Mouse (Mus musculus): ENCODE data around the gene Gm20696. TPM values are rescaled to one million over a fixed set of nuclear protein-coding genes. Genes with fewer than 3 reads are reported as not detected.
A peak's percentile ranks its signal among the peaks of the same experiment; 100 is the strongest.

Gm20696 gene
- polyA plus RNA-seq, 1 experiment: 3.0 TPM

- H3K27ac ChIP-seq (ENCODE audit: insufficient read depth, low read depth, low read length): no peak overlapping the region
- H3K4me1 ChIP-seq (ENCODE audit: control insufficient read depth, insufficient read depth, low read length): peaks cover 21% of the 10 kb centered on the region
- no peak overlapping the region for H3K4me3 ChIP-seq (ENCODE audit: insufficient read depth, low read length)
- no peak for TF ChIP-seq CTCF (IDR thresholded peaks at IDR 0.05; ENCODE audit: low read depth, low read length)
- no peak for TF ChIP-seq POLR2A (IDR thresholded peaks at IDR 0.05; ENCODE audit: borderline replicate concordance, low read depth, low read length)
These were observed 198.8 kb downstream of the Gm20696 start for GRCm38 (mm10) chr6:99467831-99468230.

GRCm38 (mm10) chr6:99467109-99467508 lies 199.5 kb downstream of the Gm20696 start:
- H3K4me3 ChIP-seq (ENCODE audit: insufficient read depth, low read length): no peak overlapping the region
- peaks cover 21% of the 10 kb centered on the region for H3K4me1 ChIP-seq (ENCODE audit: control insufficient read depth, insufficient read depth, low read length)
- H3K27ac ChIP-seq (ENCODE audit: insufficient read depth, low read depth, low read length): no peak overlapping the region
- no peak for TF ChIP-seq CTCF (IDR thresholded peaks at IDR 0.05; ENCODE audit: low read depth, low read length)

- Histone ChIP-seq H3K4me1 (ENCODE audit: control insufficient read depth, insufficient read depth, low read length) (peaks cover 19% of the 10 kb centered on the region), H3K4me3 (ENCODE audit: insufficient read depth, low read length) (no peak overlapping the region), H3K27ac (ENCODE audit: insufficient read depth, low read depth, low read length) (no peak overlapping the region)
- TF ChIP-seq CTCF (IDR thresholded peaks at IDR 0.05; ENCODE audit: low read depth, low read length): no peak
- no peak for TF ChIP-seq POLR2A (IDR thresholded peaks at IDR 0.05; ENCODE audit: borderline replicate concordance, low read depth, low read length)
These were observed 200.2 kb downstream of the Gm20696 start for GRCm38 (mm10) chr6:99466354-99466753.

- Histone ChIP-seq H3K27ac (ENCODE audit: insufficient read depth, low read depth, low read length) (no peak overlapping the region), H3K4me1 (ENCODE audit: control insufficient read depth, insufficient read depth, low read length) (peaks cover 10% of the 10 kb centered on the region), H3K4me3 (ENCODE audit: insufficient read depth, low read length) (no peak overlapping the region)
- TF ChIP-seq POLR2A (IDR thresholded peaks at IDR 0.05; ENCODE audit: borderline replicate concordance, low read depth, low read length) (no peak), CTCF (IDR thresholded peaks at IDR 0.05; ENCODE audit: low read depth, low read length) (no peak)
These were observed 202.1 kb downstream of the Gm20696 start for GRCm38 (mm10) chr6:99464449-99464848.

- Histone ChIP-seq H3K4me1 (ENCODE audit: control insufficient read depth, insufficient read depth, low read length) (peaks cover 8% of the 10 kb centered on the region), H3K27ac (ENCODE audit: insufficient read depth, low read depth, low read length) (no peak overlapping the region), H3K4me3 (ENCODE audit: insufficient read depth, low read length) (no peak overlapping the region)
- TF ChIP-seq CTCF (IDR thresholded peaks at IDR 0.05; ENCODE audit: low read depth, low read length) (no peak), POLR2A (IDR thresholded peaks at IDR 0.05; ENCODE audit: borderline replicate concordance, low read depth, low read length) (no peak)
These were observed 202.7 kb downstream of the Gm20696 start for GRCm38 (mm10) chr6:99463906-99464305.

- peaks cover 4% of the 10 kb centered on the region for H3K4me1 ChIP-seq (ENCODE audit: control insufficient read depth, insufficient read depth, low read length)
- TF ChIP-seq CTCF (IDR thresholded peaks at IDR 0.05; ENCODE audit: low read depth, low read length) (no peak), POLR2A (IDR thresholded peaks at IDR 0.05; ENCODE audit: borderline replicate concordance, low read depth, low read length) (no peak)
- no peak overlapping the region for H3K27ac ChIP-seq (ENCODE audit: insufficient read depth, low read depth, low read length)
- no peak overlapping the region for H3K4me3 ChIP-seq (ENCODE audit: insufficient read depth, low read length)
These were observed 207.8 kb downstream of the Gm20696 start for GRCm38 (mm10) chr6:99458775-99459174.

- Histone ChIP-seq H3K27ac (ENCODE audit: insufficient read depth, low read depth, low read length) (no peak overlapping the region), H3K4me3 (ENCODE audit: insufficient read depth, low read length) (no peak overlapping the region), H3K4me1 (ENCODE audit: control insufficient read depth, insufficient read depth, low read length) (peaks cover 8% of the 10 kb centered on the region)
- TF ChIP-seq CTCF (IDR thresholded peaks at IDR 0.05; ENCODE audit: low read depth, low read length) (no peak), POLR2A (IDR thresholded peaks at IDR 0.05; ENCODE audit: borderline replicate concordance, low read depth, low read length) (no peak)
These were observed 212.7 kb downstream of the Gm20696 start for GRCm38 (mm10) chr6:99453763-99454520.

- no peak overlapping the region for H3K4me3 ChIP-seq (ENCODE audit: insufficient read depth, low read length)
- TF ChIP-seq CTCF (IDR thresholded peaks at IDR 0.05; ENCODE audit: low read depth, low read length) (peak; percentile 35), POLR2A (IDR thresholded peaks at IDR 0.05; ENCODE audit: borderline replicate concordance, low read depth, low read length) (no peak)
- H3K27ac ChIP-seq (ENCODE audit: insufficient read depth, low read depth, low read length): no peak overlapping the region
These were observed 213.9 kb downstream of the Gm20696 start for GRCm38 (mm10) chr6:99452638-99453185.

GRCm38 (mm10) chr6:99451479-99451878 lies 215.1 kb downstream of the Gm20696 start:
- Histone ChIP-seq H3K4me1 (ENCODE audit: control insufficient read depth, insufficient read depth, low read length) (peaks cover 11% of the 10 kb centered on the region), H3K4me3 (ENCODE audit: insufficient read depth, low read length) (no peak overlapping the region), H3K27ac (ENCODE audit: insufficient read depth, low read depth, low read length) (no peak overlapping the region)
- TF ChIP-seq POLR2A (IDR thresholded peaks at IDR 0.05; ENCODE audit: borderline replicate concordance, low read depth, low read length) (no peak), CTCF (IDR thresholded peaks at IDR 0.05; ENCODE audit: low read depth, low read length) (no peak)

More at GRCm38 (mm10) chr6:99452638-99453185, 213.9 kb downstream of the Gm20696 start:
- peaks cover 8% of the 10 kb centered on the region for H3K4me1 ChIP-seq (ENCODE audit: control insufficient read depth, insufficient read depth, low read length)

GRCm38 (mm10) chr6:99447447-99447846 lies 219.2 kb downstream of the Gm20696 start:
- Histone ChIP-seq H3K4me3 (ENCODE audit: insufficient read depth, low read length) (no peak overlapping the region), H3K4me1 (ENCODE audit: control insufficient read depth, insufficient read depth, low read length) (peaks cover 16% of the 10 kb centered on the region), H3K27ac (ENCODE audit: insufficient read depth, low read depth, low read length) (no peak overlapping the region)
- no peak for TF ChIP-seq CTCF (IDR thresholded peaks at IDR 0.05; ENCODE audit: low read depth, low read length)
- no peak for TF ChIP-seq POLR2A (IDR thresholded peaks at IDR 0.05; ENCODE audit: borderline replicate concordance, low read depth, low read length)

Measured in bone marrow macrophage, adult 2 months (primary cell).